Mouse (Mus musculus) liver, embryonic 14.5 days (tissue): ENCODE measurements at regions not wholly inside any gene's neighbourhood (a gene's known extent, or its start where the extent isn't known, plus 50 kb on each side); places are given as distances from the start of the nearest gene placed in this dataset.

ENCODE experiments used
- ATAC-seq: fragments of 200-750 bp; cut with Nextera tagmentation; 2 replicates; pipeline ENCODE4 v1.8.0; 2017; ENCODE audit warnings: moderate number of reproducible peaks, mild to moderate bottlenecking, moderate library complexity; ENCODE audit not compliant: insufficient read depth
- DNase-seq, 3 experiments: peaks; one replicate each; pipeline ENCODE4 v3.0.0-alpha.2; 2012 to 2013; ENCODE audit warnings: low read depth in 3 of 3, low spot score in 3 of 3
- H3K27ac ChIP-seq: fragments of 300-500 bp; sonication (generic); 2 replicates; pipeline ENCODE4 v1.5.1; 2014; ENCODE audit warnings: moderate library complexity, mild to moderate bottlenecking, control low read depth, inconsistent platforms
- H3K27me3 ChIP-seq: fragments of 300-500 bp; sonication (generic); 2 replicates; pipeline ENCODE4 v1.6.1; 2014; ENCODE audit warnings: mild to moderate bottlenecking, low read length, moderate library complexity; ENCODE audit not compliant: control insufficient read depth, insufficient read depth
- H3K36me3 ChIP-seq: fragments of 300-500 bp; sonication (generic); replicated peaks from 2 replicates; pipeline ENCODE4 v1.6.1; 2014; ENCODE audit warnings: low read depth; ENCODE audit not compliant: control insufficient read depth, insufficient read depth
- H3K4me1 ChIP-seq, 2 experiments: fragments of 200-500 bp in 1 of 2; fragments of 300-500 bp in 1 of 2; sonication (generic) in 1 of 2; replicated peaks; 2 replicates each; pipeline ENCODE4 v1.6.1; 2012 to 2014; ENCODE audit warnings: antibody characterized with exemption in 1 of 2, inconsistent platforms in 1 of 2, low read length in 1 of 2; ENCODE audit not compliant: control insufficient read depth in 2 of 2, insufficient read depth in 2 of 2
- H3K4me2 ChIP-seq: fragments of 300-500 bp; sonication (generic); 2 replicates; pipeline ENCODE4 v1.6.1; 2014; ENCODE audit warnings: low read depth, mild to moderate bottlenecking, control low read depth, moderate library complexity
- H3K4me3 ChIP-seq, 2 experiments: fragments of 200-500 bp in 1 of 2; fragments of 300-500 bp in 1 of 2; sonication (generic) in 1 of 2; 2 replicates each; pipeline ENCODE4 v1.5.1; 2012 to 2014; ENCODE audit warnings: low read depth in 2 of 2, low read length in 2 of 2, mild to moderate bottlenecking in 2 of 2, control low read depth in 1 of 2, inconsistent platforms in 1 of 2, moderate library complexity in 1 of 2; ENCODE audit not compliant: insufficient read depth in 1 of 2
- H3K9ac ChIP-seq: fragments of 300-500 bp; sonication (generic); replicated peaks from 2 replicates; pipeline ENCODE4 v1.6.1; 2014; ENCODE audit warnings: mild to moderate bottlenecking, control low read depth, moderate library complexity
- H3K9me3 ChIP-seq: fragments of 300-500 bp; sonication (generic); 2 replicates; pipeline ENCODE4 v1.6.1; 2016; ENCODE audit warnings: low read length, mixed read lengths; ENCODE audit not compliant: control insufficient read depth
- CTCF ChIP-seq: IDR thresholded peaks from 2 replicates; pipeline ENCODE4 v1.5.1; 2016; ENCODE audit warnings: antibody characterized with exemption, low read depth, control low read depth
- EP300 ChIP-seq: IDR thresholded peaks from 2 replicates; pipeline ENCODE4 v1.6.1; 2016; ENCODE audit warnings: antibody characterized with exemption, low read depth
- WGBS: fragments of 180-500 bp; shearing (Covaris S2); extraction: QIAGEN DNeasy Blood & Tissue Kit; methylation state at CpG from one replicate; pipeline ENCODE4 v1.1.7; 2014; ENCODE audit not compliant: insufficient replicate concordance; 5-methylcytosine and 5-hydroxymethylcytosine counted together

DNA sequence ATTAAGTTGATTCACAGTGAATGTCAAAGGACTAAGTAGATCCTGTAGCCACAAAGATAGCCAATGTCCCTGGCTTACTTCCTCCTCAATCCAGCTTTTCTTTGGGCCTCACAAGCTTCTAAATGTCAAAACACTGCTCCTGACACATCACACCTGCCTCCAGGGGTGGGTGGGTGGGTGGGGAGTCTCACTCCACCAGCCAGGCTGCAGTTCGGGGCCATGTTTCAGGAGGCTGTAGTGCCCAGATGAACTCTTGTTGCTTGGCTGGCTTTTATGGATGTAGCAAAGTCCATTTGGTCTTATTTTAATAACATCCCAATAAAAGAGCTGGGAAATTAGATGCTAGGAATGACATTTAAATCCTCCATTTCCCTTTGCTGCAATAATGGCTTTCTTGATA is 94.5 kb upstream of the Nt5c1b start:
- no peak overlapping the region for H3K4me2 ChIP-seq
- H3K9ac ChIP-seq, result no peak overlapping the region
- no peak overlapping the region for H3K4me3 ChIP-seq
- no peak overlapping the region for H3K27ac ChIP-seq
- no peaks in the 10 kb centered on the region for H3K4me1 ChIP-seq
- WGBS, result 77% methylated on average over 1 of the region's 1 CpGs
- H3K9me3 ChIP-seq, result no peaks in the 10 kb centered on the region
- no peak for DNase-seq
- H3K27me3 ChIP-seq, result no peaks in the 10 kb centered on the region
- H3K36me3 ChIP-seq, result no peaks in the 10 kb centered on the region
- no peak for ATAC-seq
- TF ChIP-seq CTCF, result no peak
- TF ChIP-seq EP300, result no peak

DNA sequence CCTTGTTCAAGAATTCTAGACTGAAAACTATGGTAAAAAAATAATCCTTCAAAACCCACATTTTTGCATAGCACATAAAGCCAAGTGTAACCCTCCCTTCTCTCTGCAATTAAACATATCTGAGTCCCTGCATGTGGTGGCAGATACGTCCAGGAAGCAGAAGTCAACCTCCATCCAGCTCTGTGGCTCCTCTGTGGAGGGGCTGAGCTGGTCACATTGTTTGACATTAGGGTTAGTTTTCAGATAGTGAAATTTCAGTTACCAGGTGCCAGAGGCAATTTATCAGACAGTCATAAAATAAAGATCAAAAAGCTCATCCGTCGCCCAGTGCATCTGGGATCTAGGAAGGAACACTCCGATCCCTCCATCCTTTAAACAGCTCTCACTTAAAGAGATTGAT is 77.1 kb upstream of the Nt5c1b start:
- TF ChIP-seq CTCF (no peak), EP300 (no peak)
- ATAC-seq (no peak), DNase-seq (no peak)
- Histone ChIP-seq H3K9ac (no peak overlapping the region), H3K4me1 (no peaks in the 10 kb centered on the region), H3K9me3 (no peaks in the 10 kb centered on the region), H3K36me3 (no peaks in the 10 kb centered on the region), H3K27me3 (no peaks in the 10 kb centered on the region), H3K4me2 (no peak overlapping the region), H3K27ac (no peak overlapping the region), H3K4me3 (no peak overlapping the region)
- WGBS, result 68% methylated on average over 4 of the region's 4 CpGs

DNA sequence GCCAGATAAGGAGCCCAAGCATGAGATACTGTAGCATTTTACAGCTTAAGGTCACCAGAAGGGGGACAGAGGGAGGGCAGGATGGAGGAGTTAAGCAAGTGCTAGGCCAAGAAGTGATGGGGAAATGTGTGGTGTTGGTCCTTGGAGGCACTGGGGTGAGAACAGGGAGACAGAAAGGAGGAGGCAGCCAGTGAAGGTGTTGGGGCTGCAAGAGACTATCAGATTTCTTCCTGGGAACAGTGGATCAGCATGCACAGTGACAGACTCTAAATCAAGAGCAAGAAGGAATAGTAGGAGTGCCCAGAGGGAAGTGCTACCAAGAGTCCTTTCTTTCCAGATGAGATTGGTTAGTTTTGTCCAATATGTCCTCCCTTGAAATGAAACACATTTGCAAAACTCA is 63.8 kb upstream of the Nt5c1b start:
- no peak overlapping the region for H3K9ac ChIP-seq
- H3K27me3 ChIP-seq, result no peaks in the 10 kb centered on the region
- DNase-seq (no peak), ATAC-seq (no peak)
- H3K4me1 ChIP-seq, result no peaks in the 10 kb centered on the region
- H3K36me3 ChIP-seq, result no peaks in the 10 kb centered on the region
- H3K9me3 ChIP-seq, result no peaks in the 10 kb centered on the region
- H3K4me3 ChIP-seq, result no peak overlapping the region
- TF ChIP-seq EP300 (no peak), CTCF (no peak)
- no peak overlapping the region for H3K4me2 ChIP-seq
- no peak overlapping the region for H3K27ac ChIP-seq
